Mouse (Mus musculus): ENCODE measurements around the gene Rhoc.

DNA sequence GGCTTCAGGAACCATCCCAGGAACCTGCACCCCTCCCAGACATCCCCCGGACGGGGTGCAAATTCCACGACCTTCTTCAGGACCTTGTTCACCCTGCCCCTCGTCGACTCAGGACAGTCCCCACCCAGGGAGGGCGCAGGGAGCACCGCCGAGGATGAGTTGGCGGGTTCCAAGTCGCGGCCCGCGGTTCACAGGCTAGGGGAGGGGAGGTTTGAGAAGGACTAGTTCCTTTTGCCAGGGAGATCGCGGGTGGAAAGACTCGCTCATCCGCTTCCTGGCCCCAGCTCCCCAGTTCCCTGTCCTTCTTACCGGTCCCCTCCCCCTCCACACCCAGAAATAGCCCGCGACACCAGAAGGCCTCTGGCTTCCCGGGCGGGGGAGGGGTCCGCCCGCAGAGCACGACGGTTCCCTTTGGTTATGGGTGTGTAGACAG is 6.7 kb upstream of the Rhoc start, which contains the start of gene Fam19a3:
- TF ChIP-seq CTCF (IDR thresholded peaks at IDR 0.05; ENCODE audit: borderline replicate concordance, extremely low read depth, insufficient read depth, insufficient read length) (no peak), POLR2A (IDR thresholded peaks at IDR 0.05; ENCODE audit: borderline replicate concordance, extremely low read depth, insufficient read depth, insufficient read length, poor library complexity, severe bottlenecking) (no peak)

Data from brain, embryonic 14.5 days (tissue).